Mouse (Mus musculus): Measurements from ENCODE around the gene Sept1.

Sept1 gene

GRCm38 (mm10) chr7:127196484-127196883, 36.4 kb downstream of the Sept1 start:
- ChIA-PET CTCF (interaction anchor here in 2 of 4 experiments (0.6 to 1.4 kb wide), 6 partner anchors 12 to 478 kb away, joined by 3 to 7 read pairs (median 3); no protein-coding TSS in a partner anchor), POLR2A (interaction anchor here (0.6 to 15.0 kb wide), 59 partner anchors 8 to 611 kb away, joined by 3 to 162 read pairs (median 4); partner anchors contain the start of genes Sept1 (in 3 of the 4), Zfp553 (in 3 of the 4), Tbc1d10b (in 2 of the 4) and Zfp771 (in 2 of the 4))

- POLR2A ChIA-PET, result interaction anchor here in 3 of 4 experiments (0.6 to 15.0 kb wide), 46 partner anchors 8 to 178 kb away, joined by 3 to 162 read pairs (median 4); partner anchors contain the start of genes Sept1 (in 3 of the 3), Zfp553 (in 3 of the 3), Tbc1d10b (in 2 of the 3) and Zfp771 (in 2 of the 3)
- CTCF ChIA-PET, result interaction anchor here in 3 of 4 experiments (0.5 to 1.3 kb wide), 6 partner anchors 13 to 700 kb away, joined by 3 to 6 read pairs (median 4); no protein-coding TSS in a partner anchor
These were observed 37.2 kb downstream of the Sept1 start, which contains the start of gene Cd2bp2 for GRCm38 (mm10) chr7:127195544-127196295. TSS of gene Cd2bp2 (minus strand) at chr7:127196050.

- ChIA-PET POLR2A (interaction anchor here (0.7 to 15.0 kb wide), 27 partner anchors 9 to 149 kb away, joined by 3 to 162 read pairs (median 4); partner anchors contain the start of genes Sept1 (in 2 of the 4), Tbc1d10b (in 2 of the 4) and Zfp553 (in 2 of the 4)), CTCF (interaction anchor here in 2 of 4 experiments (0.5 to 1.3 kb wide), 3 partner anchors 12 to 481 kb away, joined by 3 to 5 read pairs (median 4); no protein-coding TSS in a partner anchor)
These were observed 38.3 kb downstream of the Sept1 start for GRCm38 (mm10) chr7:127194633-127195029.

- ChIA-PET CTCF (interaction anchor here in 3 of 4 experiments (0.5 to 1.3 kb wide), 4 partner anchors 18 to 480 kb away, joined by 3 to 5 read pairs (median 3); no protein-coding TSS in a partner anchor), POLR2A (interaction anchor here in 3 of 4 experiments (0.6 to 15.0 kb wide), 25 partner anchors 9 to 149 kb away, joined by 3 to 162 read pairs (median 5); partner anchors contain the start of genes Sept1 (in 2 of the 3), Tbc1d10b (in 2 of the 3) and Zfp553 (in 2 of the 3))
These were observed 38.8 kb downstream of the Sept1 start for GRCm38 (mm10) chr7:127194011-127194632.

- CTCF ChIA-PET, result interaction anchor here (0.6 to 1.4 kb wide), 6 partner anchors 9 to 796 kb away, joined by 3 to 5 read pairs (median 3); partner anchors contain the start of gene Nfatc2ip (in 1 of the 4)
- POLR2A ChIA-PET, result interaction anchor here in 3 of 4 experiments (0.5 to 15.0 kb wide), 16 partner anchors 10 to 308 kb away, joined by 3 to 162 read pairs (median 4); partner anchors contain the start of genes Maz (in 1 of the 3), Sept1 (in 1 of the 3), Taok2 (in 1 of the 3) and Tbc1d10b (in 1 of the 3)
These were observed 39.9 kb downstream of the Sept1 start for GRCm38 (mm10) chr7:127192989-127193388.

GRCm38 (mm10) chr7:127190672-127191071, 42.3 kb downstream of the Sept1 start:
- POLR2A ChIA-PET, result interaction anchor here in 3 of 4 experiments (0.7 to 15.0 kb wide), 15 partner anchors 8 to 173 kb away, joined by 3 to 162 read pairs (median 6); partner anchors contain the start of genes Pagr1a (in 1 of the 3) and Zfp771 (in 1 of the 3)
- CTCF ChIA-PET, result interaction anchor here in 3 of 4 experiments (1.0 to 1.2 kb wide), 3 partner anchors 9 to 23 kb away, joined by 3 to 5 read pairs (median 3); no protein-coding TSS in a partner anchor

GRCm38 (mm10) chr7:127188305-127189276, 44.3 kb downstream of the Sept1 start:
- CTCF ChIA-PET, result interaction anchor here in 1 of 4 experiments (0.5 to 1.3 kb wide), 2 partner anchors 79 to 527 kb away, joined by 3 read pairs; no protein-coding TSS in a partner anchor
- POLR2A ChIA-PET, result interaction anchor here in 3 of 4 experiments (0.6 to 15.0 kb wide), 18 partner anchors 8 to 283 kb away, joined by 3 to 162 read pairs (median 4); partner anchors contain the start of genes Maz (in 1 of the 3), Pagr1a (in 1 of the 3) and Pagr1b (in 1 of the 3)

- CTCF ChIA-PET, result interaction anchor here in 3 of 4 experiments (0.6 to 2.1 kb wide), 4 partner anchors 22 to 122 kb away, joined by 3 to 4 read pairs (median 4); no protein-coding TSS in a partner anchor
- POLR2A ChIA-PET, result interaction anchor here (0.6 to 15.0 kb wide), 13 partner anchors 10 to 205 kb away, joined by 3 to 162 read pairs (median 4); no protein-coding TSS in a partner anchor
These were observed 45.6 kb downstream of the Sept1 start for GRCm38 (mm10) chr7:127187351-127187750.

GRCm38 (mm10) chr7:127185601-127186000, 47.3 kb downstream of the Sept1 start:
- POLR2A ChIA-PET, result interaction anchor here in 2 of 4 experiments (0.8 to 15.0 kb wide), 6 partner anchors 9 to 72 kb away, joined by 3 to 162 read pairs (median 4); no protein-coding TSS in a partner anchor
- CTCF ChIA-PET, result interaction anchor here in 2 of 4 experiments (0.6 to 2.1 kb wide), 6 partner anchors 9 to 727 kb away, joined by 3 to 4 read pairs (median 3); partner anchors contain the start of gene Kat8 (in 1 of the 2)

GRCm38 (mm10) chr7:127184720-127185119, 48.2 kb downstream of the Sept1 start:
- CTCF ChIA-PET, result interaction anchor here in 3 of 4 experiments (0.6 to 1.2 kb wide), 6 partner anchors 8 to 312 kb away, joined by 3 to 7 read pairs (median 4); no protein-coding TSS in a partner anchor
- POLR2A ChIA-PET, result interaction anchor here in 3 of 4 experiments (0.6 to 2.0 kb wide), 6 partner anchors 11 to 234 kb away, joined by 3 to 11 read pairs (median 4); partner anchors contain the start of genes Cd2bp2 (in 1 of the 3) and Maz (in 1 of the 3)

GRCm38 (mm10) chr7:127183828-127184227, 49.1 kb downstream of the Sept1 start:
- CTCF ChIA-PET, result interaction anchor here (0.6 to 1.5 kb wide), 10 partner anchors 9 to 436 kb away, joined by 3 to 5 read pairs (median 3); no protein-coding TSS in a partner anchor
- POLR2A ChIA-PET, result interaction anchor here in 2 of 4 experiments (0.9 to 2.6 kb wide), 9 partner anchors 9 to 73 kb away, joined by 3 to 11 read pairs (median 6); partner anchors contain the start of gene Cd2bp2 (in 1 of the 2)

- CTCF ChIA-PET, result interaction anchor here in 2 of 4 experiments (0.7 to 3.6 kb wide), 7 partner anchors 12 to 385 kb away, joined by 3 to 20 read pairs (median 5); no protein-coding TSS in a partner anchor
- POLR2A ChIA-PET, result interaction anchor here in 3 of 4 experiments (0.6 to 2.6 kb wide), 16 partner anchors 9 to 77 kb away, joined by 3 to 11 read pairs (median 4); partner anchors contain the start of genes Cd2bp2 (in 1 of the 3), Dctpp1 (in 1 of the 3), Sept1 (in 1 of the 3) and Zfp553 (in 1 of the 3)
These were observed 49.6 kb downstream of the Sept1 start for GRCm38 (mm10) chr7:127183345-127183744.

GRCm38 (mm10) chr7:127181724-127182123, 51.2 kb downstream of the Sept1 start:
- ChIA-PET CTCF (interaction anchor here (0.6 to 3.6 kb wide), 57 partner anchors 8 to 1169 kb away, joined by 3 to 22 read pairs (median 4); partner anchors contain the start of genes 4930451I11Rik (in 1 of the 4), AI467606 (in 1 of the 4), Cd2bp2 (in 1 of the 4) and Mapk3 (in 1 of the 4)), POLR2A (interaction anchor here (0.6 to 2.6 kb wide), 24 partner anchors 8 to 434 kb away, joined by 3 to 11 read pairs (median 4); partner anchors contain the start of genes Qprt (in 1 of the 4), Sept1 (in 1 of the 4), Spn (in 1 of the 4) and Zfp553 (in 1 of the 4))

GRCm38 (mm10) chr7:127180783-127181182, 52.1 kb downstream of the Sept1 start:
- CTCF ChIA-PET, result interaction anchor here in 3 of 4 experiments (0.6 to 3.6 kb wide), 4 partner anchors 10 to 567 kb away, joined by 3 to 20 read pairs (median 9); no protein-coding TSS in a partner anchor
- POLR2A ChIA-PET, result interaction anchor here in 2 of 4 experiments (0.6 to 2.6 kb wide), 2 partner anchors 10 to 53 kb away, joined by 9 to 11 read pairs; no protein-coding TSS in a partner anchor

- CTCF ChIA-PET, result interaction anchor here in 3 of 4 experiments (0.5 to 1.3 kb wide), 10 partner anchors 9 to 479 kb away, joined by 3 to 6 read pairs (median 3); no protein-coding TSS in a partner anchor
- POLR2A ChIA-PET, result interaction anchor here in 3 of 4 experiments (0.6 to 2.7 kb wide), 17 partner anchors 9 to 378 kb away, joined by 3 to 11 read pairs (median 3); partner anchors contain the start of genes Qprt (in 1 of the 3) and Zfp771 (in 1 of the 3)
These were observed 56.0 kb downstream of the Sept1 start for GRCm38 (mm10) chr7:127176937-127177336.

All from embryonic stem cell, embryonic (primary cell).